Mouse (Mus musculus) embryonic facial prominence, embryonic 11.5 days (tissue): ENCODE data around the gene Gm20388. TPM values are rescaled to one million over a fixed set of nuclear protein-coding genes. Genes with fewer than 3 reads are reported as not detected.

ENCODE experiments used
- ATAC-seq: fragments of 200-750 bp; cut with Nextera tagmentation; replicated peaks from 2 replicates; pipeline ENCODE4 v1.8.0; 2017; ENCODE audit warnings: low read depth; ENCODE audit not compliant: insufficient number of reproducible peaks, low FRiP score, low TSS enrichment
- DNase-seq: peaks from one replicate; pipeline ENCODE4 v3.0.0-alpha.2; 2015; ENCODE audit warnings: low spot score
- H3K27ac ChIP-seq: fragments of 300-500 bp; sonication (generic); replicated peaks from 2 replicates; pipeline ENCODE4 v1.5.1; 2014; ENCODE audit warnings: mild to moderate bottlenecking, low read depth, low read length, control low read depth
- H3K27me3 ChIP-seq: fragments of 300-500 bp; sonication (generic); 2 replicates; pipeline ENCODE4 v1.6.1; 2014; ENCODE audit warnings: mild to moderate bottlenecking, low read length, moderate library complexity, mixed read lengths; ENCODE audit not compliant: control insufficient read depth, insufficient read depth
- H3K36me3 ChIP-seq: fragments of 300-500 bp; sonication (generic); replicated peaks from 2 replicates; pipeline ENCODE4 v1.6.1; 2014; ENCODE audit warnings: low read depth, mild to moderate bottlenecking, low read length, moderate library complexity, mixed read lengths; ENCODE audit not compliant: control insufficient read depth, insufficient read depth
- H3K4me1 ChIP-seq: fragments of 300-500 bp; sonication (generic); 2 replicates; pipeline ENCODE4 v1.6.1; 2014; ENCODE audit warnings: low read length, mixed read lengths; ENCODE audit not compliant: control insufficient read depth, insufficient read depth
- H3K4me2 ChIP-seq: fragments of 300-500 bp; sonication (generic); 2 replicates; pipeline ENCODE4 v1.6.1; 2014; ENCODE audit warnings: low read depth, mild to moderate bottlenecking, control low read depth, low read length, moderate library complexity
- H3K4me3 ChIP-seq: fragments of 300-500 bp; sonication (generic); 2 replicates; pipeline ENCODE4 v1.5.1; 2014; ENCODE audit warnings: low read depth, low read length, control low read depth
- H3K9ac ChIP-seq: fragments of 300-500 bp; sonication (generic); replicated peaks from 2 replicates; pipeline ENCODE4 v1.6.1; 2014; ENCODE audit warnings: mild to moderate bottlenecking, control low read depth, low read length
- H3K9me3 ChIP-seq: fragments of 300-500 bp; sonication (generic); replicated peaks from 2 replicates; pipeline ENCODE4 v1.6.1; 2016; ENCODE audit warnings: mild to moderate bottlenecking, low read length, inconsistent platforms, mixed read lengths; ENCODE audit not compliant: control insufficient read depth
- WGBS: fragments of 180-500 bp; shearing (Covaris S2); extraction: QIAGEN DNeasy Blood & Tissue Kit; methylation state at CpG from one replicate; pipeline ENCODE4 v1.1.7; 2014; 5-methylcytosine and 5-hydroxymethylcytosine counted together
- polyA plus RNA-seq: library from polyadenylated mRNA; unstranded; fragments of >200 nt; fragmentation: Nextera tagmentation; extraction: Ambion mirVana; gene quantifications from 2 replicates; pipeline ENCODE4 v1.2.1, GENCODE M21; 2014

Gene Gm20388
- polyA plus RNA-seq, 1 experiment from 2014 or later: 3.1 TPM

GRCm38 (mm10) chr8:123231742-123232141, 3321.1 kb downstream of the Gm20388 start:
- Histone ChIP-seq H3K4me3 (no peak overlapping the region), H3K27me3 (peaks cover 9% of the 10 kb centered on the region), H3K27ac (no peak overlapping the region), H3K9ac (no peak overlapping the region), H3K36me3 (no peaks in the 10 kb centered on the region), H3K4me2 (no peak overlapping the region), H3K4me1 (no peaks in the 10 kb centered on the region), H3K9me3 (no peaks in the 10 kb centered on the region)
- 67% methylated on average over 5 of the region's 5 CpGs for WGBS
- ATAC-seq: no peak
- no peak for DNase-seq

- DNase-seq (no peak), ATAC-seq (no peak)
- H3K4me3 ChIP-seq: no peak overlapping the region
- peaks cover 9% of the 10 kb centered on the region for H3K27me3 ChIP-seq
- no peak overlapping the region for H3K9ac ChIP-seq
- WGBS: 47% methylated on average over 7 of the region's 7 CpGs
- H3K4me2 ChIP-seq: no peak overlapping the region
- H3K27ac ChIP-seq: no peak overlapping the region
- H3K4me1 ChIP-seq: no peaks in the 10 kb centered on the region
- H3K9me3 ChIP-seq: no peaks in the 10 kb centered on the region
- H3K36me3 ChIP-seq: no peaks in the 10 kb centered on the region
Observed at GRCm38 (mm10) chr8:123232553-123232952, 3321.9 kb downstream of the Gm20388 start.

GRCm38 (mm10) chr8:123233300-123233699, 3322.7 kb downstream of the Gm20388 start:
- no peaks in the 10 kb centered on the region for H3K9me3 ChIP-seq
- WGBS: 59% methylated on average over 13 of the region's 13 CpGs
- no peaks in the 10 kb centered on the region for H3K36me3 ChIP-seq
- H3K4me1 ChIP-seq: no peaks in the 10 kb centered on the region
- DNase-seq (no peak), ATAC-seq (no peak)
- no peak overlapping the region for H3K9ac ChIP-seq
- H3K27ac ChIP-seq: no peak overlapping the region
- no peak overlapping the region for H3K4me2 ChIP-seq
- peaks cover 9% of the 10 kb centered on the region for H3K27me3 ChIP-seq
- no peak overlapping the region for H3K4me3 ChIP-seq

GRCm38 (mm10) chr8:123233760-123234159, 3323.1 kb downstream of the Gm20388 start:
- no peak for ATAC-seq
- no peak for DNase-seq
- H3K27ac ChIP-seq: no peak overlapping the region
- no peak overlapping the region for H3K9ac ChIP-seq
- no peaks in the 10 kb centered on the region for H3K36me3 ChIP-seq
- H3K4me3 ChIP-seq: no peak overlapping the region
- no peaks in the 10 kb centered on the region for H3K4me1 ChIP-seq
- H3K27me3 ChIP-seq: peaks cover 9% of the 10 kb centered on the region
- H3K9me3 ChIP-seq: no peaks in the 10 kb centered on the region
- no peak overlapping the region for H3K4me2 ChIP-seq
- 75% methylated on average over 11 of the region's 11 CpGs for WGBS

- H3K36me3 ChIP-seq: no peaks in the 10 kb centered on the region
- H3K27ac ChIP-seq: no peak overlapping the region
- peaks cover 9% of the 10 kb centered on the region for H3K27me3 ChIP-seq
- peak overlapping the region; percentile 88 for H3K4me2 ChIP-seq
- no peaks in the 10 kb centered on the region for H3K9me3 ChIP-seq
- no peak for DNase-seq
- peak overlapping the region; percentile 47 for H3K4me3 ChIP-seq
- no peaks in the 10 kb centered on the region for H3K4me1 ChIP-seq
- ATAC-seq: no peak
- H3K9ac ChIP-seq: peak overlapping the region; percentile 49; the same call in 1 of the 2 replicates
- WGBS: 37% methylated on average over 13 of the region's 13 CpGs
Observed at GRCm38 (mm10) chr8:123234918-123235519, 3324.4 kb downstream of the Gm20388 start.

- Histone ChIP-seq H3K9ac (peak within 1 kb of the TSS; percentile 49), H3K4me1 (no peaks in the 10 kb centered on the region), H3K27ac (no peak within 1 kb of the TSS; the same call in 1 of the 2 replicates), H3K36me3 (no peaks in the 10 kb centered on the region), H3K9me3 (no peaks in the 10 kb centered on the region), H3K27me3 (peaks cover 9% of the 10 kb centered on the region), H3K4me3 (peak within 1 kb of the TSS; percentile 47), H3K4me2 (peak within 1 kb of the TSS; percentile 88)
- peak; percentile 86 for ATAC-seq
- WGBS: 1% methylated on average over 57 of the region's 57 CpGs
- peak; percentile 92 for DNase-seq
Observed at GRCm38 (mm10) chr8:123235520-123236497, 3325.2 kb downstream of the Gm20388 start, which contains the start of gene Spata2l. Gene Spata2l, minus strand, starts transcription at chr8:123236233.

GRCm38 (mm10) chr8:123239398-123239797, 3328.8 kb downstream of the Gm20388 start:
- Histone ChIP-seq H3K9ac (no peak overlapping the region), H3K36me3 (no peaks in the 10 kb centered on the region), H3K4me3 (no peak overlapping the region), H3K9me3 (no peaks in the 10 kb centered on the region), H3K4me1 (no peaks in the 10 kb centered on the region), H3K27ac (no peak overlapping the region), H3K4me2 (no peak overlapping the region), H3K27me3 (peaks cover 9% of the 10 kb centered on the region)
- ATAC-seq: no peak
- 87% methylated on average over 10 of the region's 10 CpGs for WGBS
- DNase-seq: no peak
